Mouse (Mus musculus) ovary, adult 18-20 months (tissue): ENCODE measurements around the gene Cep89.
A peak's percentile ranks its signal among the peaks of the same experiment; 100 is the strongest.

Experiments used
- DNase-seq: peaks from one replicate; pipeline ENCODE4 v3.0.0; 2022; ENCODE audit warnings: low spot score, mixed read lengths

Cep89 gene

DNA sequence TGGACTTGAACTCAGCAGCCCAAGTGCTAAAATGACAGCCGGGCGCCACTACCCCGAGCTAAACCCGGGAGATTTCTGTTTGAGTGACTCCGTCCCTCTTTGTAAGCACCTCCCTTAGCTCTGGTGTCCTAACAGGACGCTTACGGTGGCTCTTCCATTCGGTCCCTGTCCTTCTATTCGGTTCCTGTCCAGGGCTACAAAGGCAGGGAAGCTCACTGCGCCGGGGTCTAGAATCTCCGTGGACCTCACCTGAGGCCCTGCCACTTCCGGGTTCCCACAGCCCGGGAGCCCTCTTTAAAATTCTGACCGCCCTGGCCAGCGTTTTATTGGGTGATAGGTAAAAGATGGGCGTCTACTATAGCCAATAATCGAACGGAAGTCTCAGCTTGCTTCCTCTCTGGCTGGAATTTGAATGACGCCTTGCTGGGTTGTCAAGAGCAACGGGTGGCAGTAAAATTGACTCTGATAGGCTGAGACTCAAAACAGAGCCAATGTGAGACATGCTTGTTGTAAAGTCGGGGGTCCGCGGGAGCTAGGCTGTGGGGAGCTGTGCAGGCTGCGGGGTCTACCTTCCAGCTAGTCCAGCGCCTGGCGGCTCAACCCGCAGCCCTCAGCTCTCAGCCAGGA, at the start of gene Cep89, which contains the start of gene Faap24:
Gene Cep89 (plus strand): TSS at position 494 of the 627 bp plus-strand sequence.
Gene Faap24 (minus strand): TSS at position 295 of the 627 bp plus-strand sequence.
- DNase-seq, result peak; percentile 92

DNA sequence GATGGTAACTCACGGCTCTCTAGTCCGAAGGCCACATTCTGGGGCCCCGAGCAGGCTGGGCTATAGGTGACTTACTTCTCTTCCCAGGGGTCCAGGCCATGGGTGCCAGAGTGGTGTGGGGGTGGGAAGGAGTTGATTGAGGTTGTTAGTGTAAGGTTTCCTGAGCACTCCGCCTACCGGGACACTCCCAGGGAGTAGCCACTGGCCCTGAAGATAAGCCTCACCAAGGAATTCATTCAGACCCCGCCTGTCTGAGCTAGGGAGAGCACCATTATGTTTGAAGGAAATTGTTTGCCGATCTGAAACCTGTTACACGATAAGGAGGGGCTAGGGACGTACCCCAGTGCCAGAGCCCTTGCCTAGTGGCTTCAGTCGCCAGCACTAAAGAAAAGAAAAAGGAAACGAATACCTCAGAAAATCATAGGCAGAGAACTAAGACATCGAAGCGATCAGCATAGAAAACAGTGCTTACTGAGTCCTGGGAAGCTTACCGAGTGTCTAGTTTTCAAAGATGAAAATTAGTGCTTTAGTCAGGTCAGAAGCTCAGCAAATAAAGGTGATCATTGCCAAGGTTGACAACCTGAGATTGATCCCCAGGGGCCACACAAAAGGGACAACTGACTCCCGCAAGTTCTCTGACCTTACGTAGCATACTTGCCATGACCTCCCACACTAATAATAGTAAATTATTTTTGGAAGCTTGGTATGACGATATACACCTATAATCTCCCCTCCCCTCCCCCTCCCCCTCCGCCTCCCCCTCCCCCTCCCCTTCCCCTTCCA, 48.7 kb upstream of the Cep89 start:
- DNase-seq, result no peak

DNA sequence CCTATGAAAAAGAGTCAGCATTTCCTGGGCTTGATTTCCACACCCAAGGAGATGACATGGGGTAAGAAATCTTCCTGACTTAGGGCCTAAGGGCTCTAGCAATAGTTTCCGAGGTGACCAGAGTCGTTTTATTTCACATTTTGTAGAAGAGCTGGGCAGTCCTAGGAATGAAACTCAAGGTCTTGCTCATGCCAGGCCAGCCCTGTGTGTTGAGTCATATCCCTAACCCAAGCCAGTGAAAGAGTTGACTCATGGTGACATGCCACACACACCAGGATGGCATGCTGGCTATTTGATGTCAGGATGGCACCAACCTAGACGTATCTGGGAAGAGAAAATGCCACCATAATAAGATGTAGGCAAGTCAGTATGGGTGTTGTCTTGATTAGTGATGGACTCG, 47.8 kb upstream of the Cep89 start:
- DNase-seq, result no peak

DNA sequence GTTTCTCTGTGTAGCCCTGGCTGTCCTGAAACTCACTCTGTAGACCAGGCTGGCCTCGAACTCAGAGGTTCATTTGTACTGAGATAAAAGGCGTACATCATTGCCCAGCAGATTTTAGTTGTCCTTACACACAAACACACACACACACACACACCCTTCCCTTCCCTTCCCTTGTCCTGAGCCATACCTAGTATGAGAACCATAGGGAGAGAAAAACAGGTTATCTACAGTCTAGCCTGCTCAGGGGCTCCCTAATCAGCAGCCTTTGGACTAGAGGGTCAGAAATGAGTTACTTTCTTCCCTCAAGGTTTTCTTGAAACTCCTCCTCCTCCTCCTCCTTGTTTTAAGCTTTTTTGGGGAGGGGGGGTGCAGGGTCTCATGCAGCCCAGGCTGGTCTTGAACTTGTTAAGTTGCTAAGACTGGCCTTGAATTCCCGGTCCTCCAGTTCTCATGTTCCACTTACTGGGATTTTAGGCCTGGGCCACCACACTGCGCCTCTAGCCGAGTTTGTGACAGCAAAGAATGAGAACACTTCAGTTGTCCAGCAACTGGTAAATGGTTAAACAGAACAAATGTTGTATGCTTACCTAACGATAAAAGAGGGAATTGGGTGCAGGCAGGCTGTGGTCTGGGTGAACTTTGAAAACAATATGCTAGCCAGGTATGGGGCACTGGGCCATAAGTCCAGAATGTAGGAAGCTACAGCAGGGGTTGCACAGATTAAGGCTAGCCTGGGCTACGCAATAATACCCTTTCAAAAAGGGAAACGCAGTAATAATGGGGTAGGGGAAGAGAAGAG, 46.8 kb upstream of the Cep89 start:
- no peak for DNase-seq

DNA sequence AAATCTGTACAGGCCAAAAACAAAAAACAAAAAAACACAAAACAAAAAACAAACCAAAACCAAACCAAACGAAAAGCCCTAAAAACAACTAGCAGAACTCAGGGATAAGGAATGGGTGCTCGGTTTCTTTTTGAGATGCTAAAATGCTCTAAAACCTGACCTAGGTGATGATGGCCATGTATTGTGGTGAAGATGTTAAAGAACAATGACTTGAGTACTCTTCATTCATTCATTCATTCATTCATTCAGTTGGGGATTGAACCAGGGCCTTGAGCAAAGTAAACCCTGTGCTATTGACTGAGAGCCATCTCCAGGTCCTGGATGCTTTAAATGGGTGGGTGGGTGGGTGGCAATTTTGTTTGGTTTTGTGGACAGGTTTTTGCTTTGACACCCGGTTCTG, 45.7 kb upstream of the Cep89 start:
- DNase-seq, result no peak

DNA sequence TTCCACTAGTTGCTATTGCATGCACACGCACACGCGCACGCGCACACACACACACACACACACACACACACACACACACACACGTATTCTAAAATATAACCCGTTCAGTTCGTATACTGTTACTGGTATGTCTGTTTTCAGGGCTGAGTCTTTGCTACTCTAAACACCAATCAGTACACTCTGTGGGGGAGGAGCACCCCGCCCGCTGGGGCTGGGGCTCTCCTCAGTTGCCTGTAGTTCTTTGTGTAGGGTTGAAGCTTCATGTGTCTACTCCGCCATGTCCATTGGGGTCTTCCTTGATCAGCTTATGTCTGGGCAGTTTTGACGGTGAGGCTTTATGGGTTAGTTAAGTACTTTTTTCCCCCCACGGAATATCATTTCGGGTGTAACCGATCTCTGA, 43.5 kb upstream of the Cep89 start:
- no peak for DNase-seq

DNA sequence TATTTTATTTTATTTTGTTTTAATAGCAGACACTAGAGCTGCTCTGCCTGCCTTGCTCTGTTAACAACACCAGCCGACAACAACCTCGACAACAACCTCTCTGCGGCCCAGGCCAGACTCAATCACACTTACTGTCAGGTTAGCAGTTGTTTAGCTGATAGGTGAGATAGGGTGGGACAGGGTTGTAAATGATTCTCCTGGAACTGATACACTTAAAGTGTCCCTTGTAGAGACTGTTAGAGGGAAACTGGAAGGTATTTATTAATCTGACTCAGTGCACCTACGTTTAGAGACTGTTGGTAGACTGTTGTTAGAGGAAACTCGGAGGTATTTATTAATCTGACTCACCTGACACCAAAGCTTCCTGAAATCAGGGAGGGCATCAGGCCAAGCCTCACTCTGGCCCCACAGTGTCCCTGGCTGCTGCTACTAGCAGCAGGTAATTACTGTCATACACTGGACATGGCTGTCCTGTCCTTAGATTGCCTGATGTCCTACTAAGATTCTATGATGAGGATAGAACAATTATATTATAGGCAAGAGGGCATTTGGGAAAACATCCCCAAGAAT, 41.4 kb upstream of the Cep89 start:
- no peak for DNase-seq

DNA sequence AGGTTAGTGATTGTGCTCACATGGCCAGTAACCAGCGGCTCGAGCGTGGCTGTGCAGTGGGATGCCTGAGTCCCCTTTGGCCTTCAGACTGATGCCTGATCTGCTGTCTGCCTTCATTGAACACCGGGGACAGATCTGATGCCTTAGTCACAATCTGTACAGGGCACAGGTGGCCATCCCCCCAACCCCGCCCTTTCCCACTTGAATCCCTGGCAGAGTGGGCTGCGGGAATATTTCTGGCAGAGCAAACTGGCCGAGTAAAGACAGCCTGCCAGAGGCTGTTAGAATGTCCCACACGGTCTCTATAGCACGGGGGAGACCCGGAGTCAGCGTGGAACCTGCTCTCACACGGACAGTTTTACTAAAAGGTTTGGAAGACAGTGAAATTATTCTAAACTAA, 39.2 kb upstream of the Cep89 start:
- no peak for DNase-seq

DNA sequence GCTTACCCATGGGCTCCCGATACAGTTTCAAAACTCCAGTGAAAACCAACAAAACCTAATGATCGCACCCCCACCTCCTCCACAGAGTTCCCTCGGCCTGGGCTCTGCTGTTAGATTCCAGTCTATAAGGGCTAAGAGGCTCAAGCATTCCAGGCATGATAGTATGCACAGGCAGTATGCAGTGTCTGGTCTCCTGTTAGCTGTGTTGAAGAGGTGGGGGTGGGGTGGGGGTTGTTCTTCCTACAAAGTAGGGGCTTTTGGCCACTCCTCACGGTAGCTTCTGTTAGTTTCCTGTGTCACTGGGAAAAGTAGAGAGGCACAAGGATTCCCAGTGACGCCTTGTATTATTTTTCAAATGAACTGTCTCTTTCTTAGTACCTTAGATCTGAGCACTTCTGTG, 34.6 kb upstream of the Cep89 start:
- no peak for DNase-seq

DNA sequence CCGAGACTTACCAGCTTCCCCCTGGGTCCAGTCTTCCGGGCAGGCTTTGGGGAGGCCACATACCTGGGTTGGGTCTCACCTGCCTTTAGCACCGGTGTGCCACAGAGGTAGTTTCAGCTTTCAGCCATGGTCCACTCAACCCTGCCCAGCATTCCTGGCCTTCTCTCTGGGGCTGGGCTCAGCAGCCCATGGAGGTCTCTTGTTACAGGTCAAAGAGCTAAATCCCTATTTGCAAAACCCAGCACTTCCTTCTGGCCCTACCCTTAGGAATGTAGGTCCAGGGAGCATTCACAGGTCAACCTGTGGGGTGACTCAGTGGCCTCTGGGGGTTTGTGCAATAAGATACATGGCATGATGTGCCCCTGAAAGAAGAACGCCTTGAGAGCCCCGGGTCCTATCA, 34.0 kb upstream of the Cep89 start:
- no peak for DNase-seq

DNA sequence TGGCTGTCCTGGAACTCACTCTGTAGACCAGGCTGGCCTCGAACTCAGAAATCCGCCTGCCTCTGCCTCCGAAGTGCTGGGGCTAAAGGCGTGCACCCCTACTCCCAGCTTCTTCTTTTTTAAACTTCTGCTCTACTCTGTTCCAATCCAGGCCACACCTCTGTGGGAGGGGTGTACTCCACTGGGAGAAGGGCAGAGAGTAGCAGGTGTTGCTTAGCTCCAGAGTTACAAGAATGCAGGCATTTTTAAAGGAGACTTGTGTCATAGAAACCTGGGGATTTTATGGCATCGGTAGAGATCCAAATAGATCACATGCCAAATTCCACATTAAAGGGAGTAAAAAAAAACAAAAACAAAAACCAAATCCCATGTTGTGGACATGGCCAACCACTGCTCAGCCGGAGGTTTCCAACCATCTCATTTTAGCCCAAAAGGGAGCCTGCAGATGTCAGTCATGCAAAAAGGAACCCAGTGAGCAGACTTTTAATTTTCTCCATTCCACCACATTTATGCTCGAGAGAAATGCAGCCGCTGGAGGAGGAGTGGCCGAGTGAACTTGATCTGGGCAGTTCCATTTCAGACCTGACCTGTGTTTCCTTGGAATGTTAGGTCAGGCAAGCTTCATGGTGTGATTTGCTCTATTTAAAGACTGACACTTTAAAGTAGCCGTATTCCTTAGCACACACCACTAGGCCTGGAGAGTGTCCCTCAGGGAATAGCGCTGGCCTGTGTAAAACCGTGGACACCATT, 31.5 kb upstream of the Cep89 start:
- DNase-seq, result no peak

DNA sequence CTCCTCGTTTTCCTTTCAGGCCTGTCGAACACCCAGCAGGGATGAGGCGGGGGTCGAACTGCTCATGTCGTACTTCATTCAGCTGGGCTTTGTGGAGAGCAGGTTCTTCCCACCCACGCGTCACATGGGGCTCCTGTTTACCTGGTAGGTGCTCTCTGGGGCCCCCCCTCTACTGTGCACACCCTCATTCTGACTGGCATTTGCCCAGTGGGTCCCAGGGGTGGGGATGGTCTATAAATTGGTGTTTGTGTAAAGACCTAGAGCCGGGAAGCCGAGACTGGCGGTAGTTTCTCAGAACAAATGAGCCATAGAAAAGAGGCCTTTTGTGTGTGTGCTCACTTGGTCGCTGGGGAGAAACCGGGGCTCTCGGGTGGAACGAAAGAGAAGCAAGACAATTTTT, 25.7 kb upstream of the Cep89 start:
- no peak for DNase-seq

DNA sequence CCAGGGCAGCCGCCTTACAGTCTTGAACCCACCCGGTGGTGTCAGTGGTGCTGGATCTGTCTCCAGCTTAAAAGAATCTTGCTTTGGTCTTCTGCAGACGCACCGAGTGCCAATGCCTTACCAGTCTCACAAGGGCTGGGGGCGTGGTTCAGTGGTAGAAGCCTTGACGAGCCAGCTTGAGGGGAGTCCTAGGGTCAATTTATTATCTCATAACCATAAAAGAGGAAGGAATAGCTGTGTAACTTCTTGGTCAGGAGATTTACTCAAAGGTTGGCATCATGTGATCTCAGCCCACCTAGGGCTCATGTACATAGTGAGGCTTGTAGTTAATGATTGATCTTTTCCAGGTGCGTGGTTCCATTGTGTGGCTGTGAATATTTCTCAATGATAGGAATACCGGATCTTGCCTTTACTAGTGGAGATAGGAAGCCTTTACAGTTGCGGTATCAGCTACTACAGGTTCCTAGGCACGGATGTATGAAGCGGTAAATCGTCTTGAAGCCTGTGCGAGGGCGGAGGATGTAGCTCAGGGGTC, 24.3 kb upstream of the Cep89 start:
- DNase-seq, result no peak

DNA sequence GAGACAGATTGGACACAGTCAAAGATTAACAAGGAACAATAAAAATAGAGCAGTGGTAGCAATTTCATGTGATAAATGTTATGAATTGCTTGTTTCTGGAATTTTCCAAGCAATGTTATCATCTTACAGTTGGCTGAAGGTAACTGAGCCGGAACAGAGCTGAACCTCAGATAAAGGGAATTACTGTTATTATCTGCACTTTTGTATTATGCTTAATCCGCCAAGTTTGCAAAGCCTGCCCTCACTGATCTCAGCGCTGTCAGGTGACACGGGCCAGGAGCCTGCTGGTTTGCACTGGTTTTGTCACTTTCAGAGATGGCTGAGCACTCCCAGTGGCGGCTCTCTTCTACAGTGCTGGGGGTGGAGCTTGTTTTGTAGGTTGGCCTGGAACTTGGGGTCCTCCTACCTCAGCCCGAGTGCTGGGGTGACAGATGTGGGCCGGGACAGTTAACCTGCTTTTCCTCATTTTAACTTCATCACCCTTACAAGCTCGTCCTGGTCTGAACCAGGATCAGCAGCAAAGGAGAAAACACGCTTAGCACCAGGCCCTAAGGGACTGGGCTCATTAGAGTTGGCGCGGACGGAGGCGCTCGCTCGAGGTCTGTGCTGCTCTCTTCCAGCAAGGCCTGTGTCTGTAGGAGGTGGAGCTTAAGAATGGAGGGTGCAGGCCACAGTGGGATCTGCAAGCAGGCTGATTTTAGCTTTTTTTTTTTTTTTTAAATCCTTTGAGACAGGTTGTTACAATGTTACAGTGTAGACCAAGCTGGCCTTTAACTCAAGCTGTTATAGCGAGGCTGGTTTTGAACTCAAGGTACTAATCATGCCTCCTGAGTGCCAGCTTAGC, 23.5 kb upstream of the Cep89 start:
- DNase-seq, result no peak

DNA sequence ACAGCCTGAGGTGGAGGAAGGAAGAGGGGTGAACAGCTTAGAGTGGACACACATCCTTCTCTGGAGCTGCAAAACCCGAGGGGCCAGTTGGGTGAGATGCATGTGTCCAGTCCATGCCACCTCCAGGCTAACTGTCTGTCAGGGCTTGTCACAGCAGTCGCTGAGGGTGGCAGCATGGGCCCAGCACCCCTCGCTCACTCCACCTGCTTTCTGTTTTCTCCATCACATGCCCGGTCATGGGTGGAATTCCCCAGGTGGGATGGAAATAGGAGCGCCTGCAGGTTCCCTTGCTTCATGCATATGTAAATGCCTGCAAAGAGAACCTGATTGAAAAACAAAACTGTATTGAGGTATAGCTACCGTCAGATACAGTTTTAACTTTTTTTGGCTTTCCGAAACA, 22.6 kb upstream of the Cep89 start:
- DNase-seq, result no peak

DNA sequence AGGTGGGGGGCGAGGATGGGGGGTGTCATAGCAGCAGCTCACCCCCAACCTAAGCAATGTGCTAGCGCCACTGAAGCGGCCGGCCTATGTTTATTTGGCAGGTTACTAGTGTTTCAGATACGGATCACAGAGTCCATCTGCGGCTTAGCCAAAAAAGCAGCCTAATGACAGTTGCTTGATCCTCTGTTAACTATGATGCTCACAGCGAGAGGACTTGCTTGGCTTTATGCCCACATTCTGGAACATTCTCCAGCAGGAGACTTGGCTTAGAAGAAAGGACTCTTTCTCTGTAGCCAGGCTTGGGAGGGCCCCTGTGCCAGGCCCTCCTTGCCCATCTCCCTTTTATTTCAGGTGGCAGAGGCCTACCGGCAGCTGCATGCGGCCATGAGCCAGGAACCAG, 20.2 kb upstream of the Cep89 start:
- DNase-seq, result no peak

DNA sequence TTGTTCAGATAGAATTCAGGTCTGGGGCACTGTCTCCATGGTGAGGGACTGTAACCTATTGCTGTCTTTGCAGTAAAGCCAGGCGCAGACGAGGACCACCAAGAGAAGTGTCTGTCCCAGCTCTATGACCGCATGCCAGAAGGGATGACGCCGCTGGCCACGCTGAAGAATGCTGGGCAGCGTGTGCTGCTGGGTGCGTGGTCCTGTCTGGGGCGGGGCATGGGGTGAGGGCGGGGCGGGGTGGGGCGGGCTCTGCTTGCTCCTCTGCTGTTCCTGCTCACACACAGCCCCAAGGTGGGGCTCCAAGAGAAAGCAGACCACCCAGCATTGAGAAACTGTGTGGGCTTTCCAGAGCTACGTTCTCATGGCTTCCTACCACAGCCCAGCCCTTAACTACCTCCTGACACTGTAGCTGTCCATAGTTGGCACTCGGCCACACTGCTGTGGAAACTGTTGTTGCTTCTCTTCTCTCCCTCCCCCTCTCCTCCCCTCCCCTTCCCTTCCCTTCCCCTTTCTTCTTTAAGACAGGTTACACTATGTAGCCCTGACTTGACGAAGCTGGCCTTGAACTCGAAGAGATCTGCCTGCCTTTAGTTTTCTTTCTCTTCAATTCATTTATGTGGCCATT, 17.2 kb upstream of the Cep89 start:
- no peak for DNase-seq

DNA sequence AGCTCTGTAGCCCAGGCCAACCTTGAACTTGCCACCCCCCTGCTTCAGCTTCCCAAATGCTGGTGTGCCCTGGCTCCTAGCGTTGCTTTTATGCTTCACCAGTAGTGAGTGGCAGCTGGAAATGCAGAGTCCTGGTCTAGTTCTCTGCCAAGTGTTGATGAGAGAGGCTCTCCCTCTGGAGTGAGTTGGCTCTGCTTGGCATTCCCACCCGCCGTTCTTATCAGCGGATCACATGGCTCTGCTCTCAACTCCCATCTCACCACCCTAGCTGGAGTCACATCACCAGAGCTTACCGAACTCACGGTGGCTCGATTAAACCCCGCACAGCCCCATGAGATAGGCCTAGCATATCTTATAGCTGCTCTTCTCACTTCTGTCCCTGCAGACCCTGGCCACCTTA, 16.5 kb upstream of the Cep89 start:
- DNase-seq, result no peak

DNA sequence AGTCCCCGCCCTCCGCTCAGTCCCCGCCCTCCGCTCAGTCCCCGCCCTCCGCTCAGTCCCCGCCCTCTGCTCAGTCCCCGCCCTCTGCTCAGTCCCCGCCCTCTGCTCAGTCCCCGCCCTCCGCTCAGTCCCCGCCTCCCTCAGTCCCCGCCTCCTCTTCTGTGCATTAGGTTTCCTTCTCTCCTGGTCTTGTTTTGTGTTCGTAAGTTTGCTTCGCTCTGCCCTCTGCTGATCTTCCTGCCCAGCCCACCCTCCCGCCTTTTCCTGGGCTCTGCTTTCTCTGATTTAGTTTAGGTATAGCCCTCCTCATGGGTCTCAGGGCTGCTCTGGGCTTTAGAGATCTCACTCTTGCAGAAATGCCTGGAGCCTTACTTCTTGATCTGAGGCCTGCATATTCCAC, 15.0 kb upstream of the Cep89 start:
- DNase-seq, result no peak

DNA sequence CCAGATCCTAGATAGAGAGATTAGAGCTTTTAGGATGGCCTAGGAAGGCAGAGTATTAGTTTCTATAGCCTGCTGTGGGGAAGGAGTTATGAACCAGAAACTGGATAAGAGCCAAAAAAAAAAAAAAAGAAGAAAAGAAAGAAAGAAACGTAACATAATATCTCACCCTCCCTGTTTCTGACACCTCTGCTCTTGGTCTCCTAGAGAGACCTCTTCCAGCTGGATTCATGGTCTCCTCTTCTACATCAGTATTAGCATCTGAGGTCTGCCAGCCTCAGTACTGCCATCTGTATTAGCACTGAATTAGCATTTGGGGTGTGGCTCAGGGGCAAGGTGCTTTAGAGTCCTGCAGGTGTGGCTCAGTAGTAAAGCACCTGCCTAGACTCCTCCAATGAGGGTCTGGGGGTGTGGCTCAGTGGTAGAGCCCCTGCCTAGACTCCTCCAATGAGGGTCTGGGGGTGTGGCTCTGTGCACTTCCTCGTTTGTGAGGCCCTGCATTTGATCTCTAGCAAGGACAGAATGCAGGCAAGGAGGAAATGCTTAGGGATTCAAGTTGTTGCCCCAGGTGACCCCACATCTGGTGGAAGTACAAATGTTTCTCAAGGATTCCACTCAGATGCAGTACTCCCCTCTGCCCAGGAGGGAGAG, 14.0 kb upstream of the Cep89 start:
- DNase-seq, result no peak
